ENCODE assay signal across 8 mouse cellular contexts in the genomic region with DNA sequence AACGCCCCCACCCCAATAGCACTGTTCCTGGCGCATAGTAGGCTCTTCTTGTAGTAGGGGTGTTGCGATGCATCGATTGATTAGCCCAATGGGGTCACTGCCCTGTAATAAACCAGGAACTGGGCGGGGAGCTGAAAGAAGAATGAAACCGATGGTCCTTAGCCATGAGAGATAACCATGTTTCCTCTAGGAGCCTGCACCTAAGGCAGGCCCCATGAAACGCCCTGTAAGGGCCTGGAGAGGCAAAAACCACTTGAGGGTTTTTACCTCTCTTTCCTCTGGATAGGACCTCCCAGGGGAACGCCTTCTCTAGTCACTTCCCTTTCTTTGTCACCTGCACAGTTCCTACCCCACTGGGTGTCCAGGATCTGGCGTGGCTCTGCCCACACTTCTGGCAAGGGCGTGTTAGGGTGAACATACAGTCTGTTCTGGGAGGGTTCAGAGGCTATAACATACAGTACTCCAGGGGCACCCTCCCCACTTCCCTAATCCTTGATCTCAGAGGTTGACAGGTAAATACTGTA. TPM values are rescaled to one million over a fixed set of nuclear protein-coding genes. Genes with fewer than 3 reads are reported as not detected.
DNase-seq lines count a peak whose midpoint lies in the region; ATAC-seq and TF ChIP-seq lines count a peak whose summit lies in the region.

No protein-coding gene starts in this region.

- H3K4me1 ChIP-seq in kidney, postnatal 0 days (replicated peaks; ENCODE audit: insufficient read depth, low read length), result peaks cover 30% of the 10 kb centered on the region
- peaks cover 55% of the 10 kb centered on the region for H3K4me1 ChIP-seq in embryonic facial prominence, embryonic 10.5 days
- H3K4me1 ChIP-seq in intestine, embryonic 15.5 days (replicated peaks), result peaks cover 40% of the 10 kb centered on the region
- peaks cover 49% of the 10 kb centered on the region for H3K4me1 ChIP-seq in midbrain, embryonic 10.5 days

- peak overlapping the region; percentile 85 for H3K27ac ChIP-seq in kidney, postnatal 0 days
- H3K27ac ChIP-seq in embryonic facial prominence, embryonic 10.5 days (replicated peaks), result peak overlapping the region; percentile 94
- peak overlapping the region; percentile 94 for H3K27ac ChIP-seq in intestine, embryonic 15.5 days
- H3K27ac ChIP-seq in midbrain, embryonic 10.5 days (replicated peaks), result peak overlapping the region; percentile 98

- H3K4me3 ChIP-seq in kidney, postnatal 0 days (replicated peaks; ENCODE audit: low read depth, low read length), result peak overlapping the region; percentile 53
- peak overlapping the region; percentile 58 for H3K4me3 ChIP-seq in embryonic facial prominence, embryonic 10.5 days
- peak overlapping the region; percentile 47 for H3K4me3 ChIP-seq in intestine, embryonic 15.5 days (replicated peaks)
- H3K4me3 ChIP-seq in midbrain, embryonic 10.5 days, result peak overlapping the region; percentile 58

- ATAC-seq in kidney, postnatal 0 days (replicated peaks; ENCODE audit: low FRiP score, low read depth), result no peak; the same call in 1 of the 2 replicates
- ATAC-seq in intestine, embryonic 15.5 days, result peak; percentile 50

- H3K36me3 ChIP-seq in kidney, postnatal 0 days (ENCODE audit: insufficient read depth, low read length), result no peaks in the 10 kb centered on the region
- H3K36me3 ChIP-seq in embryonic facial prominence, embryonic 10.5 days (replicated peaks), result no peaks in the 10 kb centered on the region
- H3K36me3 ChIP-seq in intestine, embryonic 15.5 days, result no peaks in the 10 kb centered on the region
- no peaks in the 10 kb centered on the region for H3K36me3 ChIP-seq in midbrain, embryonic 10.5 days

- TF ChIP-seq CTCF in kidney, postnatal 0 days (IDR thresholded peaks at IDR 0.05; ENCODE audit: low read depth), result no peak

- H3K9ac ChIP-seq in kidney, postnatal 0 days (ENCODE audit: low read depth, low read length), result peak overlapping the region; percentile 63
- H3K9ac ChIP-seq in intestine, embryonic 15.5 days, result peak overlapping the region; percentile 50

- H3K4me2 ChIP-seq in kidney, postnatal 0 days (ENCODE audit: low read length), result peak overlapping the region; percentile 82
- peak overlapping the region; percentile 78 for H3K4me2 ChIP-seq in intestine, embryonic 15.5 days (replicated peaks)

- H3K27me3 ChIP-seq in kidney, postnatal 0 days (ENCODE audit: insufficient read depth, low read length), result no peaks in the 10 kb centered on the region
- H3K27me3 ChIP-seq in embryonic facial prominence, embryonic 10.5 days (replicated peaks; ENCODE audit: low read depth, poor library complexity, severe bottlenecking), result peaks cover 27% of the 10 kb centered on the region
- 0 out of 2 replicates have a peak, but pooled peaks cover 7% of the 10 kb centered on the region for H3K27me3 ChIP-seq in intestine, embryonic 15.5 days (replicated peaks)
- H3K27me3 ChIP-seq in midbrain, embryonic 10.5 days (ENCODE audit: low read depth, poor library complexity, severe bottlenecking), result peaks cover 28% of the 10 kb centered on the region

- peak; percentile 28 for DNase-seq in kidney, postnatal 0 days (ENCODE audit: low spot score)
- DNase-seq in kidney, postnatal 14 days, result no peak
- DNase-seq in embryonic facial prominence, embryonic 10.5 days (ENCODE audit: low spot score), result no peak
- no peak for DNase-seq in midbrain, embryonic 10.5 days (ENCODE audit: low spot score)
- no peak for DNase-seq in urinary bladder, postnatal 10 days (ENCODE audit: low spot score)
- no peak for DNase-seq in adrenal gland, postnatal 36 days
- DNase-seq in adrenal gland, adult 8-10 months, result no peak

- H3K9me3 ChIP-seq in kidney, postnatal 0 days (replicated peaks; ENCODE audit: low read length), result no peaks in the 10 kb centered on the region
- no peaks in the 10 kb centered on the region for H3K9me3 ChIP-seq in embryonic facial prominence, embryonic 10.5 days
- no peaks in the 10 kb centered on the region for H3K9me3 ChIP-seq in intestine, embryonic 15.5 days
- H3K9me3 ChIP-seq in midbrain, embryonic 10.5 days (replicated peaks), result no peaks in the 10 kb centered on the region

- WGBS in kidney, postnatal 0 days, result 23% methylated on average over 10 of the region's 10 CpGs
- WGBS in embryonic facial prominence, embryonic 10.5 days, result 14% methylated on average over 10 of the region's 10 CpGs
- WGBS in intestine, embryonic 15.5 days, result 11% methylated on average over 10 of the region's 10 CpGs
- WGBS in midbrain, embryonic 10.5 days, result 14% methylated on average over 10 of the region's 10 CpGs

RNA-seq across cellular contexts. Expression of a gene that starts 3.5 kb away (rescaled TPM):
- 0.66 TPM in 1 of 2 replicates, not detected in the other for polyA plus RNA-seq in kidney, postnatal 0 days (2015; fragmentation: Nextera tagmentation; extraction: Ambion mirVana)
- not detected in 2 replicates for polyA plus RNA-seq in embryonic facial prominence, embryonic 10.5 days (2016; fragmentation: Nextera tagmentation; extraction: Ambion mirVana)
- polyA plus RNA-seq in intestine, embryonic 15.5 days (2015; fragmentation: Nextera tagmentation; extraction: Ambion mirVana), result 0.52 TPM in 1 of 2 replicates, not detected in the other
- polyA plus RNA-seq in midbrain, embryonic 10.5 days (2016; fragmentation: Nextera tagmentation; extraction: Ambion mirVana), result 0.48 and 0.58 TPM in 2 replicates
- not detected for total RNA-seq in adrenal gland, postnatal 36 days (2021)
- not detected for total RNA-seq in adrenal gland, adult 8-10 months (2022)

RNA-seq across cellular contexts. Expression of a gene that starts 50.4 kb away (rescaled TPM):
- polyA plus RNA-seq in kidney, postnatal 0 days (2015; fragmentation: Nextera tagmentation; extraction: Ambion mirVana), result 29.6 and 32.7 TPM in 2 replicates
- 41.6 and 51.6 TPM in 2 replicates for polyA plus RNA-seq in embryonic facial prominence, embryonic 10.5 days (2016; fragmentation: Nextera tagmentation; extraction: Ambion mirVana)
- 33.5 and 34.2 TPM in 2 replicates for polyA plus RNA-seq in intestine, embryonic 15.5 days (2015; fragmentation: Nextera tagmentation; extraction: Ambion mirVana)
- polyA plus RNA-seq in midbrain, embryonic 10.5 days (2016; fragmentation: Nextera tagmentation; extraction: Ambion mirVana), result 60.5 and 82.0 TPM in 2 replicates
- 10 to 100 TPM; 40.0 to 45.2 TPM for total RNA-seq in adrenal gland, postnatal 36 days (2021)
- total RNA-seq in adrenal gland, adult 8-10 months (2022), result 10 to 100 TPM; 38.2 to 75.2 (median 53.9) TPM

RNA-seq across cellular contexts. Expression of a gene that starts 51.0 kb away (rescaled TPM):
- polyA plus RNA-seq in kidney, postnatal 0 days (2015; fragmentation: Nextera tagmentation; extraction: Ambion mirVana), result 148 and 160 TPM in 2 replicates
- polyA plus RNA-seq in embryonic facial prominence, embryonic 10.5 days (2016; fragmentation: Nextera tagmentation; extraction: Ambion mirVana), result 156 and 170 TPM in 2 replicates
- polyA plus RNA-seq in intestine, embryonic 15.5 days (2015; fragmentation: Nextera tagmentation; extraction: Ambion mirVana), result 147 TPM in 2 replicates
- 148 and 155 TPM in 2 replicates for polyA plus RNA-seq in midbrain, embryonic 10.5 days (2016; fragmentation: Nextera tagmentation; extraction: Ambion mirVana)
- total RNA-seq in adrenal gland, postnatal 36 days (2021), result 100 to 1,000 TPM; 115 to 118 TPM
- total RNA-seq in adrenal gland, adult 8-10 months (2022), result 100 to 1,000 TPM; 109 to 120 (median 112) TPM
